Mouse (Mus musculus): ENCODE results near the gene Wwc2.

The Wwc2 gene

GRCm38 (mm10) chr8:47791986-47792385, 198.7 kb downstream of the Wwc2 start:
- in situ Hi-C loops (cut with MboI, MseI) = no loop called here

GRCm38 (mm10) chr8:47787705-47788104, 203.0 kb downstream of the Wwc2 start:
- in situ Hi-C loops (cut with MboI, MseI) = no loop called here

GRCm38 (mm10) chr8:47786323-47786722, 204.4 kb downstream of the Wwc2 start:
- in situ Hi-C loops (cut with MboI, MseI) = no loop called here

GRCm38 (mm10) chr8:47784436-47784835, 206.3 kb downstream of the Wwc2 start:
- in situ Hi-C loops (cut with MboI, MseI) = no loop called here

GRCm38 (mm10) chr8:47783944-47784343, 206.8 kb downstream of the Wwc2 start:
- in situ Hi-C loops (cut with MboI, MseI) = no loop called here

- in situ Hi-C loops (cut with MboI, MseI) = no loop called here
These were observed 207.2 kb downstream of the Wwc2 start for GRCm38 (mm10) chr8:47783544-47783943.

- in situ Hi-C loops (cut with MboI, MseI) = no loop called here
These were observed 208.8 kb downstream of the Wwc2 start for GRCm38 (mm10) chr8:47781881-47782280.

GRCm38 (mm10) chr8:47779589-47779988, 211.1 kb downstream of the Wwc2 start:
- in situ Hi-C loops (cut with MboI, MseI) = no loop called here

- in situ Hi-C loops (cut with MboI, MseI) = no loop called here
These were observed 213.3 kb downstream of the Wwc2 start for GRCm38 (mm10) chr8:47777415-47777814.

All from regulatory T cell (primary cell).